Mouse (Mus musculus): Measurements from ENCODE around the gene Kirrel3. TPM values are rescaled to one million over a fixed set of nuclear protein-coding genes. Genes with fewer than 3 reads are reported as not detected.
A peak's percentile ranks its signal among the peaks of the same experiment; 100 is the strongest.

Kirrel3 gene
- polyA plus RNA-seq, 1 experiment from 2014 or later, result 16.1 TPM

GRCm38 (mm10) chr9:34478494-34478893 lies 7.2 kb upstream of the Kirrel3 start:
- H3K9ac ChIP-seq, result no peak overlapping the region
- no peak for ATAC-seq (ENCODE audit: low FRiP score)
- peaks cover under 1% of the 10 kb centered on the region; the same call in 1 of the 2 replicates for H3K4me1 ChIP-seq
- H3K4me3 ChIP-seq, result no peak overlapping the region
- no peaks in the 10 kb centered on the region for H3K9me3 ChIP-seq (replicated peaks)
- no peaks in the 10 kb centered on the region for H3K27me3 ChIP-seq
- no peak overlapping the region for H3K4me2 ChIP-seq (replicated peaks)
- H3K36me3 ChIP-seq, result no peaks in the 10 kb centered on the region
- 88% methylated on average over 2 of the region's 2 CpGs for WGBS
- H3K27ac ChIP-seq, result no peak overlapping the region

- Histone ChIP-seq H3K9ac (no peak overlapping the region), H3K27ac (no peak overlapping the region), H3K4me2 (replicated peaks) (no peak overlapping the region), H3K4me3 (no peak overlapping the region), H3K9me3 (replicated peaks) (no peaks in the 10 kb centered on the region), H3K4me1 (peaks cover 16% of the 10 kb centered on the region; the same call in 1 of the 2 replicates), H3K27me3 (peaks cover 20% of the 10 kb centered on the region), H3K36me3 (no peaks in the 10 kb centered on the region)
- 42% methylated on average over 2 of the region's 2 CpGs for WGBS
- ATAC-seq (ENCODE audit: low FRiP score), result no peak
These were observed 2.5 kb upstream of the Kirrel3 start for GRCm38 (mm10) chr9:34483236-34483635.

GRCm38 (mm10) chr9:34484665-34485064 lies 1.0 kb upstream of the Kirrel3 start:
- H3K27me3 ChIP-seq, result peaks cover 23% of the 10 kb centered on the region
- H3K27ac ChIP-seq, result no peak overlapping the region
- no peak for ATAC-seq (ENCODE audit: low FRiP score)
- peaks cover 18% of the 10 kb centered on the region; the same call in 1 of the 2 replicates for H3K4me1 ChIP-seq
- 41% methylated on average over 6 of the region's 6 CpGs for whole genome bisulfite sequencing
- no peak overlapping the region for H3K4me2 ChIP-seq (replicated peaks)
- H3K9me3 ChIP-seq (replicated peaks), result no peaks in the 10 kb centered on the region
- no peaks in the 10 kb centered on the region for H3K36me3 ChIP-seq
- H3K9ac ChIP-seq, result no peak overlapping the region
- H3K4me3 ChIP-seq, result no peak overlapping the region

GRCm38 (mm10) chr9:34488267-34488666 lies 2.6 kb downstream of the Kirrel3 start:
- no peak overlapping the region for H3K27ac ChIP-seq
- peaks cover 18% of the 10 kb centered on the region; the same call in 1 of the 2 replicates for H3K4me1 ChIP-seq
- H3K9ac ChIP-seq, result peak overlapping the region; percentile 59
- peak overlapping the region; percentile 79 for H3K4me2 ChIP-seq (replicated peaks)
- peak overlapping the region; percentile 57 for H3K4me3 ChIP-seq
- 1% methylated on average over 9 of the region's 9 CpGs for WGBS
- H3K36me3 ChIP-seq, result no peaks in the 10 kb centered on the region
- H3K9me3 ChIP-seq (replicated peaks), result no peaks in the 10 kb centered on the region
- ATAC-seq (ENCODE audit: low FRiP score), result peak; percentile 32; the same call in 1 of the 2 replicates
- peaks cover 47% of the 10 kb centered on the region for H3K27me3 ChIP-seq

GRCm38 (mm10) chr9:34488700-34489315 lies 3.1 kb downstream of the Kirrel3 start:
- Histone ChIP-seq H3K4me2 (replicated peaks) (peak overlapping the region; percentile 79), H3K27me3 (peaks cover 47% of the 10 kb centered on the region), H3K27ac (no peak overlapping the region), H3K4me3 (peak overlapping the region; percentile 57), H3K4me1 (peaks cover 14% of the 10 kb centered on the region; the same call in 1 of the 2 replicates), H3K9ac (peak overlapping the region; percentile 59), H3K36me3 (no peaks in the 10 kb centered on the region), H3K9me3 (replicated peaks) (no peaks in the 10 kb centered on the region)
- peak; percentile 80 for ATAC-seq (ENCODE audit: low FRiP score)
- WGBS, result under 1% methylated on average over 51 of the region's 53 CpGs

- Histone ChIP-seq H3K4me1 (peaks cover 14% of the 10 kb centered on the region; the same call in 1 of the 2 replicates), H3K27me3 (peaks cover 46% of the 10 kb centered on the region), H3K9me3 (replicated peaks) (no peaks in the 10 kb centered on the region), H3K4me2 (replicated peaks) (peak overlapping the region; percentile 79), H3K27ac (no peak overlapping the region), H3K9ac (peak overlapping the region; percentile 59), H3K4me3 (peak overlapping the region; percentile 57), H3K36me3 (no peaks in the 10 kb centered on the region)
- under 1% methylated on average over 13 of the region's 13 CpGs for WGBS
- no peak for ATAC-seq (ENCODE audit: low FRiP score)
These were observed 3.6 kb downstream of the Kirrel3 start for GRCm38 (mm10) chr9:34489316-34489710.

- ATAC-seq (ENCODE audit: low FRiP score), result no peak
- WGBS, result 23% methylated on average over 5 of the region's 5 CpGs
- Histone ChIP-seq H3K4me3 (peak overlapping the region; percentile 57), H3K36me3 (no peaks in the 10 kb centered on the region), H3K27me3 (peaks cover 43% of the 10 kb centered on the region), H3K9me3 (replicated peaks) (no peaks in the 10 kb centered on the region), H3K4me1 (peaks cover 14% of the 10 kb centered on the region; the same call in 1 of the 2 replicates), H3K9ac (no peak overlapping the region; the same call in 1 of the 2 replicates), H3K27ac (no peak overlapping the region), H3K4me2 (replicated peaks) (peak overlapping the region; percentile 79)
These were observed 4.1 kb downstream of the Kirrel3 start for GRCm38 (mm10) chr9:34489760-34490159.

- H3K27me3 ChIP-seq, result peaks cover 38% of the 10 kb centered on the region
These were observed 6.4 kb downstream of the Kirrel3 start for GRCm38 (mm10) chr9:34492121-34492520.

GRCm38 (mm10) chr9:34493571-34493970 lies 7.9 kb downstream of the Kirrel3 start:
- Histone ChIP-seq H3K27ac (no peak overlapping the region), H3K9me3 (replicated peaks) (no peaks in the 10 kb centered on the region), H3K36me3 (no peaks in the 10 kb centered on the region), H3K4me2 (replicated peaks) (no peak overlapping the region), H3K27me3 (peaks cover 28% of the 10 kb centered on the region), H3K4me1 (no peaks in the 10 kb centered on the region), H3K4me3 (no peak overlapping the region), H3K9ac (no peak overlapping the region)
- 24% methylated on average over 2 of the region's 2 CpGs for WGBS
- no peak for ATAC-seq (ENCODE audit: low FRiP score)

More at GRCm38 (mm10) chr9:34492121-34492520, 6.4 kb downstream of the Kirrel3 start:
- Histone ChIP-seq H3K4me3 (no peak overlapping the region), H3K36me3 (no peaks in the 10 kb centered on the region), H3K4me2 (replicated peaks) (no peak overlapping the region), H3K27ac (no peak overlapping the region), H3K9me3 (replicated peaks) (no peaks in the 10 kb centered on the region), H3K9ac (no peak overlapping the region), H3K4me1 (peaks cover 5% of the 10 kb centered on the region; the same call in 1 of the 2 replicates)
- ATAC-seq (ENCODE audit: low FRiP score), result no peak
- WGBS, result 47% methylated on average over 3 of the region's 3 CpGs

- H3K4me3 ChIP-seq, result no peak overlapping the region
- H3K27ac ChIP-seq, result no peak overlapping the region
- H3K4me2 ChIP-seq (replicated peaks), result no peak overlapping the region
- no peak overlapping the region for H3K9ac ChIP-seq
- ATAC-seq (ENCODE audit: low FRiP score), result no peak
- no peaks in the 10 kb centered on the region for H3K9me3 ChIP-seq (replicated peaks)
- 0 out of 2 replicates have a peak, but pooled peaks cover 2% of the 10 kb centered on the region for H3K4me1 ChIP-seq
- H3K27me3 ChIP-seq, result no peaks in the 10 kb centered on the region
- 76% methylated on average over 2 of the region's 2 CpGs for WGBS
- no peaks in the 10 kb centered on the region for H3K36me3 ChIP-seq
These were observed 12.4 kb downstream of the Kirrel3 start for GRCm38 (mm10) chr9:34498126-34498525.

GRCm38 (mm10) chr9:34498651-34499050 lies 13.0 kb downstream of the Kirrel3 start:
- Histone ChIP-seq H3K9me3 (replicated peaks) (no peaks in the 10 kb centered on the region), H3K27ac (no peak overlapping the region), H3K36me3 (no peaks in the 10 kb centered on the region), H3K4me3 (no peak overlapping the region), H3K9ac (no peak overlapping the region), H3K27me3 (no peaks in the 10 kb centered on the region), H3K4me1 (0 out of 2 replicates have a peak, but pooled peaks cover 2% of the 10 kb centered on the region), H3K4me2 (replicated peaks) (no peak overlapping the region)
- peak; percentile 78 for ATAC-seq (ENCODE audit: low FRiP score)
- WGBS, result 4% methylated on average over 5 of the region's 5 CpGs

- Histone ChIP-seq H3K4me3 (no peak overlapping the region), H3K4me1 (peaks cover 16% of the 10 kb centered on the region), H3K4me2 (replicated peaks) (no peak overlapping the region), H3K27ac (0 out of 2 replicates have a peak overlapping the region, but pooled peaks have one; percentile 8), H3K27me3 (no peaks in the 10 kb centered on the region), H3K9ac (no peak overlapping the region), H3K9me3 (replicated peaks) (no peaks in the 10 kb centered on the region), H3K36me3 (no peaks in the 10 kb centered on the region)
- peak; percentile 80; the same call in 1 of the 2 replicates for ATAC-seq (ENCODE audit: low FRiP score)
- 66% methylated on average over 2 of the region's 2 CpGs for WGBS
These were observed 21.5 kb downstream of the Kirrel3 start for GRCm38 (mm10) chr9:34507164-34507563.

- Histone ChIP-seq H3K36me3 (no peaks in the 10 kb centered on the region), H3K4me2 (replicated peaks) (no peak overlapping the region), H3K4me3 (no peak overlapping the region), H3K27me3 (no peaks in the 10 kb centered on the region), H3K9ac (no peak overlapping the region), H3K9me3 (replicated peaks) (no peaks in the 10 kb centered on the region), H3K27ac (no peak overlapping the region), H3K4me1 (no peaks in the 10 kb centered on the region)
- ATAC-seq (ENCODE audit: low FRiP score), result no peak
- 89% methylated on average over 6 of the region's 6 CpGs for WGBS
These were observed 33.2 kb downstream of the Kirrel3 start for GRCm38 (mm10) chr9:34518861-34519260.
